ENCODE assay signal across 8 mouse cellular contexts in genomic region chr14:14120230-14121096, GRCm38 (mm10). TPM values are rescaled to one million over a fixed set of nuclear protein-coding genes. Genes with fewer than 3 reads are reported as not detected.
DNase-seq lines count a peak whose midpoint lies in the region; ATAC-seq lines count a peak whose summit lies in the region.

Gene Psmd6, minus strand, starts transcription at chr14:14120984.

- peak within 1 kb of the TSS; percentile 90 for H3K4me2 ChIP-seq in hindbrain, embryonic 12.5 days (replicated peaks)

- H3K27me3 ChIP-seq in hindbrain, embryonic 12.5 days: no peaks in the 10 kb centered on the region

- H3K4me1 ChIP-seq in hindbrain, embryonic 12.5 days: peaks cover 19% of the 10 kb centered on the region

- peak; percentile 98 for ATAC-seq in hindbrain, embryonic 12.5 days (ENCODE audit: low FRiP score)

- no peaks in the 10 kb centered on the region for H3K9me3 ChIP-seq in hindbrain, embryonic 12.5 days (replicated peaks)

- DNase-seq in NIH3T3 (ENCODE audit: low read depth): peak; percentile 92
- peak; percentile 95 for DNase-seq in cerebellum, postnatal 10 days
- DNase-seq in frontal cortex, postnatal 10 days (ENCODE audit: low spot score in 2 of 2): peak; percentile 82 to 89
- DNase-seq in layer of hippocampus, postnatal 14 days (ENCODE audit: low spot score in 2 of 2): peak; percentile 92
- peak; percentile 91 for DNase-seq in lung, postnatal 14 days
- DNase-seq in retina, adult 2 months (ENCODE audit: low read depth, low spot score): peak; percentile 74
- peak; percentile 87 to 89 for DNase-seq in thymus, postnatal 36 days

- H3K4me3 ChIP-seq in hindbrain, embryonic 12.5 days: peak within 1 kb of the TSS; percentile 98

- peak within 1 kb of the TSS; percentile 97 for H3K9ac ChIP-seq in hindbrain, embryonic 12.5 days

- peak within 1 kb of the TSS; percentile 89 for H3K27ac ChIP-seq in hindbrain, embryonic 12.5 days

- under 1% methylated on average over 68 of the region's 68 CpGs for WGBS in hindbrain, embryonic 12.5 days

- peaks cover 19% of the 10 kb centered on the region for H3K36me3 ChIP-seq in hindbrain, embryonic 12.5 days

RNA-seq across cellular contexts. Expression of gene Psmd6, which starts in this region (rescaled TPM):
- 284 and 289 TPM in 2 replicates for polyA plus RNA-seq in hindbrain, embryonic 12.5 days (2016; fragmentation: Nextera tagmentation; extraction: Ambion mirVana)
- total RNA-seq in layer of hippocampus, postnatal 14 days (2021): 100 to 1,000 TPM; 130 to 132 TPM

Comparison
In these comparisons a context has a peak if more than half of its experiments do, and no peak if none do; other contexts are left out.
1. Peak in every context shown above with its lines: DNase-seq, ATAC-seq, H3K4me3 ChIP-seq and H3K27ac ChIP-seq.